Mouse (Mus musculus): ENCODE results near the gene Casc3. TPM values are rescaled to one million over a fixed set of nuclear protein-coding genes. Genes with fewer than 3 reads are reported as not detected.

Gene Casc3
- polyA plus RNA-seq, 1 experiment from 2014 or later, result 23.8 TPM

GRCm38 (mm10) chr11:98772667-98773171 lies 32.0 kb upstream of the Casc3 start:
- DNase-seq (ENCODE audit: low spot score), result no peak

GRCm38 (mm10) chr11:98773635-98774295 lies 30.9 kb upstream of the Casc3 start:
- peak; percentile 96 for DNase-seq (ENCODE audit: low spot score)

DNA sequence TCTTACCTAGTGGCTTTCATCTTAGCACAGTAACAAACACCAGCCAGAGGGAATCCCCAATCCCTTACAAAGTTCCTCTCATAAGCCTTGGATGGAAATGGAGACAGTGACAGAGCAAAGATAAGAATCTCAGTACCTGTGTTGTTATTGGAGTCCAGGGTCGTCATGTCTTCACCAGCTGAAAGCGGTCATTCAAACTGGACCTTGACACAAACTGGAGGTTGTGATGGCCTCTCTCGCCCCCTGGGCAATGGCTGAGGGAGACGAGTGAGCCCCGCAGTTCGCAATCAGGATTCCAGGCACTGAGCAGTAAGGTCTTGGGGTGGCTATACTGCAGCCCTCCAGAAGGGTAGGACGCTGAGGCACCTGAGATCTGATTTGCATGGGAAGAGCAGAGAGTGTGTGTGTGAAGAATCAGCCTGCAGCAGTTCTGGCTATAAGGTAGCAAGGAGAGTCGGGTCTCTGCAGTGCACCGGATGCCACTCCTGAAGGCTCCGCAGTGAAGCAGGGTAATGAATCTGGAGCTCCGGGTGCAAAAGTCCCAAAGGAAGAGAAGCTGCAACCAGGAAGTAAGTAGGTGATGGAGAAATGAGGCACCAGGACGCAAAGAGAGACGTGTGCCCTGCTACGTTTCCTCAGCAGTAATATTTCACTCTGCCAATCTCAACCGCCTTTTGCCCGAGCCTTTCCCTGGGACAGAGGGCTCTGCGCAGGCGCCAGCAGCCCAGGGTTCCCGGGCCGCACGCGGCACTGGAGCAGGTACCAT lies 29.9 kb upstream of the Casc3 start, which contains the start of gene Nr1d1:
Nr1d1 (minus strand) TSS at position 752 of the 766 bp plus-strand sequence.
- DNase-seq (ENCODE audit: low spot score), result no peak

DNA sequence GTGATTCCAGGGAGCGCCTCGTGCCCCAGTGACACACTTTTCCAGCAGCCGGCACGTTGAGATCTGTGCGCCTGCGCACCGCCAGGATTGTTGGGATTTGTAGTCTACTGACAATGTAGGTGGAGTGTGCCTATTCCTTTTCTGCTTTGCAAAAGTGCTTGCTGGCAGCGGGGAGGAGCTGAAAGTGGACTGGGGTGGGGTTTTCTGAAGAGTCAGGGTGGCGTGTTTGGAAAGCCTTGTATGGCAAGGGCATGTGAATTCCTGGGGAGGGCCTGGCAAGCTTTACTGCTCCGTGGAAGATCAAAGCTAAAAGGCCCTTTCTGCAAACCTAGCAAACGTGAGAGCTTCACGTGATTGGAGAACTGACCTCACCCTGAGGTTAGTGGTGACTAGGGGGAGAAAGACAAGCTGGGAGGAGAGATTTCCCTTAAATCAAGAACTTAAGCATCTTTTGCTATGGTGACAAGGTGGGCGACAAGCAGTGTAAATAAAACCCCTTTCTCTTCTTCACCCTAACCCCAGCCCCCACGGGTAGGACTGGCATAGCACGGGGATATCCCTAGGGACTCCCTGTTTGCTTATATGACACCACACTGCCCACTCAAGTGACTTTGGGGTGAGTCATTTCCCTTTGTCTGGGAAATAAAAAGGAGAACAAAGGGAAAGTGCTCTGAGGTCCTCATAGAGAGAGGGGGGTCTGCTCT lies 29.2 kb upstream of the Casc3 start:
- DNase-seq (ENCODE audit: low spot score), result peak; percentile 84

DNA sequence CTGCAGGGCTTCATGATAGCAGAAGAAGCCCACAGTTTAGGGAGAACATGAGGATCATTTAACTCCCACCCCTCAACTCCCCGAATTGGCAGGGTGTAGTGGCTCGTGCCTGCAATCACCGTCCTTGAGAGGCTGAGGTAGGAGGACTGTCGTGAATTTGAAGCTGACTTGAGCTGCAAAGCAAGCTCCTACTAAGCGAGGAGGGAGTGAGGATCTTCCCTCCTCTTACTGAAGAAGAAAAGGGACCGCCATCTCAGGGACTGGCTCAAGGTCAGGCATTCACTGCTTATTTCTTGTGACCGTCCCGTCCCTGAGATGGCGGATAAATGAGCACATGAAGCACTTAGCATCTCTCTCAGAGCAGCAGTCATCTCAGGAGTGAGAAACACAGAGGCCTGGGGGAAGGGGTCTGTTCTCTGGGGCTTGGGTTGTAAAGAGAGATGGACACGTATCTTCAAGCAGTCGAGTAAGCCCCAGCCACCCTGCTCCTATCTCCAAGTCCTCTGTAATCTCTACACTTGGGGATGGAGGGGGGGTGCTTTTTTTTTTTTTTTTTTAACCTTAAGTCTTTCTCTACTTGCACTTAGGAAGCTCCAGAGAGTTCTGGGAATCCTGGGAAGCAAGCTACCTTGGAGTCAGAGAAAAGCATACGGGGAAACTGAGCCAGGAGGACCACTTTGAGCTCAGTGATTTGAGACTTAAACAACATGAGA lies 28.5 kb upstream of the Casc3 start:
- DNase-seq (ENCODE audit: low spot score), result no peak

GRCm38 (mm10) chr11:98776843-98777590 lies 27.7 kb upstream of the Casc3 start:
- peak; percentile 1 for DNase-seq (ENCODE audit: low spot score)

- no peak for DNase-seq (ENCODE audit: low spot score)
These were observed 26.8 kb upstream of the Casc3 start for GRCm38 (mm10) chr11:98777888-98778287.

- DNase-seq (ENCODE audit: low spot score), result no peak
These were observed 22.7 kb upstream of the Casc3 start for GRCm38 (mm10) chr11:98781851-98782512.

DNA sequence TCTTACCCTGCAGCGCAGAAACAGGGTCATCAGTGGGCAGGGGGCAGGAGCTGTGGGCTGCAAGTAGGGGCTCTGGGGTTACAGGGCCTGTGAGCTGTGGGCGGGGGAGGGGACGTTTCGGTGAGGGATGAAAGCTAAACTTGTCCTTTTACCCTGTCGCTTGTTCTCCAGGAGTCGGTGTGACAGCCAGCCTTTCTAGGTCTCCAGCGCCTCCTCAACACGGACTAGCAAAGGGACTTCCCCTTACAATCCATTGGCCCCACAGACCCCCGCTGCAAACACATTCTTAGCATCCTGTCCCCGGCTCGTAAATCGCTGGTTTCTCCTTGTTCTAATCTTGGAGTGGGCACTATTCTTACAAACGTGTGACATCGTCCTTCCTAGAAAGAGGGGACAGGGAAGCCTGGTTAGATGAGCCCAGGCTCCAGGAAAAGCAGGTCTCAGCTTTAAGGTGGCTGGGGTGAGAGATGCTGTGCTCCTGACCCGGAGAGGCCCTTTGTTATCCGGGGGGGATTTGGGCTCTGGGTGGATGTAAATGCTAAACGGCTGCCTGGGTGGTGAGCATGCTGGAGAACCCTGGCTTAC lies 22.0 kb upstream of the Casc3 start:
- no peak for DNase-seq (ENCODE audit: low spot score)

GRCm38 (mm10) chr11:98783236-98783696 lies 21.4 kb upstream of the Casc3 start:
- peak; percentile 70 for DNase-seq (ENCODE audit: low spot score)

- no peak for DNase-seq (ENCODE audit: low spot score)
These were observed 20.6 kb upstream of the Casc3 start for GRCm38 (mm10) chr11:98784139-98784538.

- no peak for DNase-seq (ENCODE audit: low spot score)
These were observed 19.5 kb upstream of the Casc3 start for GRCm38 (mm10) chr11:98785214-98785613.

- peak; percentile 52 for DNase-seq (ENCODE audit: low spot score)
These were observed 18.9 kb upstream of the Casc3 start for GRCm38 (mm10) chr11:98785772-98786281.

DNA sequence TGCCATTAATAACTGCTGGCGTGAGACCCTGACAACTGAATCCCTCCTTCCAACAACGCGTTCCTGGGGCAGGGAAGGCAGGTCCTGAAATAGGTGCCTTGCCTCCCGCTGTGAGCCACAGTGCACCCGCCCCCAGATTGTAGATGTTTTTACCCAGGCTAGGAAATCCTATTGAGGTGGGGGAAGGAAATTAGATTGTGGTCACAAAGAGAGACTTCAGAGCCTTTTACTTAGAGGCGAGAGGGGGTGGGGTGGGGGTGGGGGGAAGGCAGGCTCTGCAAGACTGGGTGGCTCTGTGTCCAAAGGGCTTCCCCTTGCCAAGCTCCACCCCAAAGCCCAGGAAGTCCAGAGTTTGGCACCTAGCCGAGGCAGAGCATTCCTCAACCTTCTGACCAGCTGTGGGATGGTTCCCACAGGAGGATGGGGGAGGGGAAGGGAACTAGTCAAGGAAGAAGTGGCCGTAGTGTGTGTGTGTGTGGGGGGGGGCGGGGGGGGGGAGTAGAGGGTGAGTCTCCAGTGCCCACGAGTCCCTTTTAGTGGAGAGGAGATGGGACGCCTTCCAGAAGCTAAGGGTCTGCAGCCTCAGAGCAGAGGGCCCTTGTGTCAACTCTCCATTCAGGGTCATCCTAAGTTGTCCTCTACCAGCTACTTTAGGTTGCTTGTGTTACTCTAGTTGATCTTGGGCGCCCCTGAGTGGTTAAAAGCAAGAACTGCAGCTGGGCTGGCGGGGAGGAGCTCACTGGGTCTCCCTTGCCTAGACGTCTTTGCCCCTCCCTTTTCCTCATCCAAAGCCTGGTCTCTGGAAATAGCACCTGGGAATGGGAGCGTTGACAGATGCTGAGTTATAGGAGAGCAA lies 18.1 kb upstream of the Casc3 start:
- peak; percentile 92 for DNase-seq (ENCODE audit: low spot score)

DNA sequence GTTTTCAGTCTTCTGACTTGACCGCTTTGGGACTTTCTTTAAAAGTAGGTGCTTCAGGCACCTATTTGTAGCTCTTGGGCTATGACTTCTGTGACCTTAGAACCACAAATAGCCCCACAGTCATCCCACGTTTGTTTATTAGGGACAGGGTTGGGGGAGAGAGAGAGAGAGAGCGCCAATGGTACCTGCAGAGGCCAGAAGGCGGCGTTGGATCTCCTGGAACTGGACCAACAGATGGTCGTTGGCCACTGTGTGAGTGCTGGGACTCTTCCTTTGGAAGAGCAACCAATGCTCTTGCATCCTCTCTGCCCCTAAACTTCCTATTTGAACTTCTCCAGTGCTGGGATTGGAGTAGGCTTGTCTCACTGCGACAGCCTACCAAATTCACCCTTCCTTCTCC lies 17.5 kb upstream of the Casc3 start:
- no peak for DNase-seq (ENCODE audit: low spot score)

GRCm38 (mm10) chr11:98787691-98788090 lies 17.0 kb upstream of the Casc3 start:
- no peak for DNase-seq (ENCODE audit: low spot score)

DNA sequence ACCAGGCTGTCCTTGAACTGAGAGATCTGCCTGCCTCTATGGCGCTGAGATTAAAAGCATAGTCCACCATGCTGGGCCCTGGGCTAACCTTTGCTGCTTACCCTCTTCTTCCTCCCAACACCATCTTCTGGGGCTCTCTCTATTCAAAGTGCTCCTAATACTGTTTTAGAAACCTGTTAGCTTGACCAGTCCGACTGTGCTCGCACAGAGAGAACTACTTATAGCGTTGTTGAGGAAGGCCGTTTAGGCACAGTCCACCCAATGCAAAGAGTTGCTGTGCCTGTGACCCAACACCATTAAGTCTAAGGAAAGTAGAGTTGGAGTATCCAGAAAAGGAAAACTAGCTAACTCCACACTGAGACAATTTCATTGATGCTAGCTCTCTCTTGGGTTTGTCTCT lies 16.6 kb upstream of the Casc3 start:
- DNase-seq (ENCODE audit: low spot score), result no peak

DNA sequence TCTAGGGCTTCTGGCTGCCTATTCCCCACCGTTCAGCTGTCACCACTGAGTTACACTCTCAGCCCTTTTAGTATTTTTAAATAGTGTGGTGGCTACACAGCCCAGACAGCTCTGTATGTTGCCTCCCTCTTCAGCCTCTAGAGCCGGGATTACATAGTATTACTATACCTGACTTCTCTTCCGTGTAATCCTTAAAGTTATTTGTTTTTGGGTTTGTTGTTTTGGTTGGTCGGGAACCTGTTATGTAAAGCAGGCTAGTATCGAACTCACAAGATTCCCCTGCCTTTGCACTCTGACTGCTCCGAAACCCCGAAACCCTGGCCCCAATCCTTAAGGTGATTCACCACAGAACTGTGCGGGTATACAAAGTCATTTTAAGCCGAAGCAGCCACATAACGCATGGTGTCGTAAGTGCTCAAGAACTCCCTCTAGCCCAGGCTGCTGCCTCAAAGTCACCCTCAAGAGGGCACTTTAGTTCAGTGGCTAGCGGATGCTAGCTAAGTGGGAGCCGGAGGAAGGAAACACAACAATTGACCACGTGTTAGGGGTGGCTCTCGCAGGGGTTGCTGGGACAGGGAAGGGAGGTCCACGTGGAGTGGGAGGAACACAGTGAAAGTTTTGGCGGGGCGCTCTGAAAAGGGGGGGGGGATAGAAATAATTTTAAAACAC lies 16.0 kb upstream of the Casc3 start:
- peak; percentile 94 for DNase-seq (ENCODE audit: low spot score)

Measured in thymus, postnatal 0 days (tissue).